Mouse (Mus musculus) hindbrain, embryonic 16.5 days (tissue): ENCODE measurements around the gene Iffo1. TPM values are rescaled to one million over a fixed set of nuclear protein-coding genes. Genes with fewer than 3 reads are reported as not detected.

Experiments used
- ATAC-seq: fragments of 200-750 bp; cut with Nextera tagmentation; 2 replicates; pipeline ENCODE4 v1.8.0; 2017; ENCODE audit warnings: moderate TSS enrichment, moderate library complexity
- H3K27ac ChIP-seq: fragments of 300-500 bp; sonication (generic); 2 replicates; pipeline ENCODE4 v1.5.1; 2014; ENCODE audit warnings: low read depth, mild to moderate bottlenecking, control low read depth, low read length, moderate library complexity
- H3K27me3 ChIP-seq: fragments of 300-500 bp; sonication (generic); replicated peaks from 2 replicates; pipeline ENCODE4 v1.6.1; 2014; ENCODE audit warnings: low read length; ENCODE audit not compliant: control insufficient read depth, insufficient read depth
- H3K36me3 ChIP-seq: fragments of 300-500 bp; sonication (generic); 2 replicates; pipeline ENCODE4 v1.6.1; 2014; ENCODE audit warnings: mild to moderate bottlenecking, low read length, moderate library complexity, mixed read lengths; ENCODE audit not compliant: control insufficient read depth, insufficient read depth
- H3K4me1 ChIP-seq: fragments of 300-500 bp; sonication (generic); 2 replicates; pipeline ENCODE4 v1.6.1; 2014; ENCODE audit warnings: low read depth, low read length; ENCODE audit not compliant: control insufficient read depth, insufficient read depth
- H3K4me2 ChIP-seq: fragments of 300-500 bp; sonication (generic); 2 replicates; pipeline ENCODE4 v1.6.1; 2014; ENCODE audit warnings: mild to moderate bottlenecking, low read length, control low read depth, moderate library complexity
- H3K4me3 ChIP-seq: fragments of 300-500 bp; sonication (generic); 2 replicates; pipeline ENCODE4 v1.5.1; 2014; ENCODE audit warnings: mild to moderate bottlenecking, low read length, control low read depth, moderate library complexity
- H3K9ac ChIP-seq: fragments of 300-500 bp; sonication (generic); 2 replicates; pipeline ENCODE4 v1.6.1; 2014; ENCODE audit warnings: low read depth, mild to moderate bottlenecking, control low read depth, low read length, moderate library complexity
- H3K9me3 ChIP-seq: fragments of 300-500 bp; sonication (generic); 2 replicates; pipeline ENCODE4 v1.6.1; 2014; ENCODE audit warnings: mild to moderate bottlenecking, low read length, moderate library complexity; ENCODE audit not compliant: control insufficient read depth
- WGBS: fragments of 180-500 bp; shearing (Covaris S2); extraction: QIAGEN DNeasy Blood & Tissue Kit; methylation state at CpG from one replicate; pipeline ENCODE4 v1.1.7; 2014; 5-methylcytosine and 5-hydroxymethylcytosine counted together
- polyA plus RNA-seq: library from polyadenylated mRNA; unstranded; fragments of >200 nt; fragmentation: Nextera tagmentation; extraction: Ambion mirVana; gene quantifications from 2 replicates; pipeline ENCODE4 v1.2.1, GENCODE M21; 2015

Iffo1 gene
- polyA plus RNA-seq, 1 experiment from 2014 or later, result 20.3 TPM

DNA sequence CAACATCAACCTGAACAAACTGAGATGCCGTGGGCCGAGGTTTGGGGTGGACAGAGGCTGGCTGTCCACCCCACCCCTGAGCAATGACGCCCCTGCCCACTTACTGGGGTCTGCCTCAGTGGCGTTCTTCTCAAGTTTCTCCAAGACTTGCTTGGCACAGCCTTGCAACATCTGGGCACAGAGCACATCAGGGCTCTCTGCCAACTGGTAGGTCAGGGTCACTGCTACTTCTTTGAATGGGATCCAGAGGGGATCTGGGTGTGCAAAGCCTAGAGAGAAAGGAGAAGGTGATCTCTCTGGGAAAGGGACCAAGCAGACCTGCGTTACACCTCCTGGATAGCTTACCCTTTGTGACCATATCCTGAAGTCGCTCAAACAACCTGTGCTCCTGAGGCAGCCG, 28.2 kb downstream of the Iffo1 start:
- Histone ChIP-seq H3K4me1 (no peaks in the 10 kb centered on the region), H3K9me3 (no peaks in the 10 kb centered on the region), H3K27me3 (no peaks in the 10 kb centered on the region), H3K27ac (no peak overlapping the region), H3K36me3 (peaks cover 63% of the 10 kb centered on the region), H3K4me3 (no peak overlapping the region), H3K9ac (no peak overlapping the region), H3K4me2 (no peak overlapping the region)
- ATAC-seq, result no peak
- WGBS, result 96% methylated on average over 7 of the region's 7 CpGs

GRCm38 (mm10) chr6:125175469-125175868, 30.4 kb downstream of the Iffo1 start:
- WGBS, result 92% methylated on average over 5 of the region's 5 CpGs

GRCm38 (mm10) chr6:125179601-125180000, 34.6 kb downstream of the Iffo1 start:
- peaks cover 52% of the 10 kb centered on the region for H3K36me3 ChIP-seq
- H3K4me3 ChIP-seq, result no peak overlapping the region
- H3K27ac ChIP-seq, result no peak overlapping the region
- no peaks in the 10 kb centered on the region for H3K9me3 ChIP-seq
- H3K4me1 ChIP-seq, result no peaks in the 10 kb centered on the region
- no peak for ATAC-seq
- 89% methylated on average over 7 of the region's 7 CpGs for WGBS
- H3K9ac ChIP-seq, result no peak overlapping the region
- no peaks in the 10 kb centered on the region for H3K27me3 ChIP-seq
- H3K4me2 ChIP-seq, result no peak overlapping the region

More at GRCm38 (mm10) chr6:125175469-125175868, 30.4 kb downstream of the Iffo1 start:
- Histone ChIP-seq H3K4me1 (no peaks in the 10 kb centered on the region), H3K36me3 (peaks cover 67% of the 10 kb centered on the region), H3K27ac (no peak overlapping the region), H3K4me2 (no peak overlapping the region), H3K9ac (no peak overlapping the region), H3K27me3 (no peaks in the 10 kb centered on the region), H3K9me3 (no peaks in the 10 kb centered on the region), H3K4me3 (no peak overlapping the region)
- ATAC-seq, result no peak

GRCm38 (mm10) chr6:125182133-125182532, 37.1 kb downstream of the Iffo1 start:
- H3K4me1 ChIP-seq, result no peaks in the 10 kb centered on the region
- H3K4me3 ChIP-seq, result no peak overlapping the region
- H3K9me3 ChIP-seq, result no peaks in the 10 kb centered on the region
- H3K27me3 ChIP-seq, result no peaks in the 10 kb centered on the region
- ATAC-seq, result no peak
- H3K4me2 ChIP-seq, result no peak overlapping the region
- no peak overlapping the region for H3K27ac ChIP-seq
- peaks cover 59% of the 10 kb centered on the region for H3K36me3 ChIP-seq
- no peak overlapping the region for H3K9ac ChIP-seq
- 70% methylated on average over 5 of the region's 5 CpGs for WGBS

- no peak overlapping the region for H3K4me3 ChIP-seq
- WGBS, result 93% methylated on average over 10 of the region's 10 CpGs
- no peak overlapping the region for H3K27ac ChIP-seq
- no peaks in the 10 kb centered on the region; the same call in 1 of the 2 replicates for H3K4me1 ChIP-seq
- no peaks in the 10 kb centered on the region for H3K9me3 ChIP-seq
- no peak overlapping the region for H3K4me2 ChIP-seq
- no peaks in the 10 kb centered on the region for H3K27me3 ChIP-seq
- no peak overlapping the region for H3K9ac ChIP-seq
- H3K36me3 ChIP-seq, result peaks cover 34% of the 10 kb centered on the region
- ATAC-seq, result no peak
Observed at GRCm38 (mm10) chr6:125186203-125186602, 41.2 kb downstream of the Iffo1 start.

GRCm38 (mm10) chr6:125190816-125191215, 45.8 kb downstream of the Iffo1 start:
- peak overlapping the region; percentile 73 for H3K4me3 ChIP-seq
- no peaks in the 10 kb centered on the region for H3K27me3 ChIP-seq
- H3K4me1 ChIP-seq, result peaks cover 8% of the 10 kb centered on the region
- H3K9ac ChIP-seq, result peak overlapping the region; percentile 74
- H3K36me3 ChIP-seq, result peaks cover 20% of the 10 kb centered on the region
- peak overlapping the region; percentile 68 for H3K4me2 ChIP-seq
- ATAC-seq, result no peak
- H3K9me3 ChIP-seq, result no peaks in the 10 kb centered on the region
- peak overlapping the region; percentile 99 for H3K27ac ChIP-seq

DNA sequence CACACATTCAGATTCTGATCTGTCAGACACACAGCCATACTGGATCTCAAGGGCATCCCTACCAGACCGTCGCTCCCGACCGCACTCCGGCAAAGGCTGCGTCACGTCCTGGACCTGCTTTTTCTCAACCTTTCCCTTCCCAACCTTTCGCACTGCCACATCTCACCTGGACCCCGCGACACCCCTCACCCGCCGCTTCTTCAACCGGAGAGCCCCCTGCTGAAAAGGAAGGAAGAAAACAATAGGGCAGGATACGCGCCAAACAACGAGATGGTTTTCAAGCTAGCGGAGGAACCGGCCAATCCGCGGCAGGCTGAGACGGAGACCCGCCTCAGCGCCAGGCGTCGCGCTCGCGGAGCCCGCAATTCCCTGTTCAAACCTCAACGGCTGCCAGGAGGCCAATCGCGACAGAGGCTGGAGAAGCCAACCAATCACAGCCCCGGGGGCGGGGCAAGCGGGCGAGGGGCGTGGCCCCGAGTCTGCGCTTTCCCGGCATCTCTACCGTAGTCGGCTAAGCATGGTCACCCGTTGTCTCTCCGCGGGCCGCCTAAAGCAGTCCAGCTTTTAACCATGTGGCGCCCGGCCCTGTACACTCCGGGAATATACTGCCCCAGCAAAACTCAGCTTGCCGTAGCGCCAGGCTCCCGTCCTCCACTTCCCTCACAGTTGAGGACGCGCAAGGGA, 46.4 kb downstream of the Iffo1 start, which contains the start of the genes Ncapd2 and Mrpl51:
Ncapd2 (minus strand) TSS at position 370 of the 684 bp plus-strand sequence.
Mrpl51 (plus strand) TSS at position 470 of the 684 bp plus-strand sequence.
- Histone ChIP-seq H3K36me3 (peaks cover 16% of the 10 kb centered on the region), H3K4me1 (peaks cover 8% of the 10 kb centered on the region), H3K27me3 (no peaks in the 10 kb centered on the region), H3K9me3 (no peaks in the 10 kb centered on the region), H3K4me2 (peak within 1 kb of the TSS; percentile 88), H3K9ac (peak within 1 kb of the TSS; percentile 74), H3K4me3 (peak within 1 kb of the TSS; percentile 73), H3K27ac (peak within 1 kb of the TSS; percentile 99)
- peak; percentile 98 for ATAC-seq
- WGBS, result under 1% methylated on average over 54 of the region's 54 CpGs

GRCm38 (mm10) chr6:125192016-125192714, 47.1 kb downstream of the Iffo1 start:
- Histone ChIP-seq H3K4me3 (peak overlapping the region; percentile 73), H3K27ac (peak overlapping the region; percentile 99), H3K4me1 (peaks cover 8% of the 10 kb centered on the region), H3K9me3 (no peaks in the 10 kb centered on the region), H3K36me3 (peaks cover 14% of the 10 kb centered on the region), H3K4me2 (peak overlapping the region; percentile 88), H3K27me3 (no peaks in the 10 kb centered on the region), H3K9ac (peak overlapping the region; percentile 67)
- WGBS, result under 1% methylated on average over 34 of the region's 34 CpGs
- ATAC-seq, result peak; percentile 94

GRCm38 (mm10) chr6:125192841-125193240, 47.8 kb downstream of the Iffo1 start:
- peak overlapping the region; percentile 88 for H3K4me2 ChIP-seq
- no peaks in the 10 kb centered on the region for H3K9me3 ChIP-seq
- WGBS, result 43% methylated on average over 5 of the region's 5 CpGs
- peak overlapping the region; percentile 67 for H3K9ac ChIP-seq
- peak overlapping the region; percentile 73 for H3K4me3 ChIP-seq
- peaks cover 9% of the 10 kb centered on the region; the same call in 1 of the 2 replicates for H3K36me3 ChIP-seq
- H3K27ac ChIP-seq, result no peak overlapping the region; the same call in 1 of the 2 replicates
- H3K4me1 ChIP-seq, result peaks cover 8% of the 10 kb centered on the region
- ATAC-seq, result no peak
- H3K27me3 ChIP-seq, result no peaks in the 10 kb centered on the region
